Mouse (Mus musculus) heart, embryonic 10.5 days (tissue): ENCODE results near the gene Ankrd11. TPM values are rescaled to one million over a fixed set of nuclear protein-coding genes. Genes with fewer than 3 reads are reported as not detected.
"Not testable (repeated sequence)": the region's sequence is repeated elsewhere in the genome, so short reads cannot be mapped to it uniquely, and the experiment has no call there.

ENCODE experiments used
- DNase-seq: peaks from one replicate; pipeline ENCODE4 v3.0.0-alpha.2; 2017; ENCODE audit warnings: low spot score
- H3K27ac ChIP-seq: fragments of 300-500 bp; sonication (generic); 2 replicates; pipeline ENCODE4 v1.5.1; 2016; ENCODE audit warnings: mild to moderate bottlenecking
- H3K27me3 ChIP-seq: fragments of 300-500 bp; sonication (generic); 2 replicates; pipeline ENCODE4 v1.6.1; 2016; ENCODE audit warnings: mild to moderate bottlenecking; ENCODE audit not compliant: poor library complexity, insufficient read depth, severe bottlenecking
- H3K36me3 ChIP-seq: fragments of 300-500 bp; sonication (generic); 2 replicates; pipeline ENCODE4 v1.6.1; 2016; ENCODE audit warnings: mild to moderate bottlenecking, moderate library complexity
- H3K4me1 ChIP-seq: fragments of 300-500 bp; sonication (generic); 2 replicates; pipeline ENCODE4 v1.6.1; 2016; ENCODE audit warnings: mild to moderate bottlenecking
- H3K4me3 ChIP-seq: fragments of 300-500 bp; sonication (generic); 2 replicates; pipeline ENCODE4 v1.5.1; 2016; ENCODE audit warnings: mild to moderate bottlenecking, moderate library complexity
- H3K9me3 ChIP-seq: fragments of 300-500 bp; sonication (generic); 2 replicates; pipeline ENCODE4 v1.6.1; 2016; ENCODE audit warnings: mild to moderate bottlenecking, moderate library complexity
- WGBS: fragments of 180-500 bp; shearing (Covaris S2); methylation state at CpG from one replicate; pipeline ENCODE4 v1.1.7; 2016; 5-methylcytosine and 5-hydroxymethylcytosine counted together
- polyA plus RNA-seq: library from polyadenylated mRNA; unstranded; fragments of >200 nt; fragmentation: Nextera tagmentation; extraction: Ambion mirVana; gene quantifications from 2 replicates; pipeline ENCODE4 v1.2.1, GENCODE M21; 2016

Ankrd11 gene
- polyA plus RNA-seq, 1 experiment from 2014 or later: 32.9 TPM

DNA sequence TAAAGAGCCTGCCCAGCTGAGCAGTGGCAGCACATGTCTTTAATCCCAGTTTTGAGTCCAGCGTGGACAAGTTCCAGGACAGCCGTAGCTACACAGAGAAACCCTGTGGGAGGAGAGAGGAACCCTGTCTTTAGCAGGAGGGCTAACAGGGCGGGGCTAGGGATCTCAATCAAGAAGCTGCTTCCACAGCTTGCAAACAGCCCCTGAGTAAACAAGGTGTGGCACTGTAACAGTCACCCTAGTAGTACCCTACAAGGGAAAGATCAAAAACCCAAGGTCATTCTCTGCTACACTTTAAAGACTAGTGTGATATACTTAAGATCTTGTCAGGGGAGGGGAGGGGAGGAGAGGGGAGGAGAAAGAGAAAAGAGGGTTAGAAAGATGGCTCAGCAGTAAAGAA is 5.1 kb downstream of the Ankrd11 start:
- WGBS: 60% methylated on average over 3 of the region's 3 CpGs
- H3K9me3 ChIP-seq: no peaks in the 10 kb centered on the region
- peaks cover 45% of the 10 kb centered on the region for H3K4me1 ChIP-seq
- H3K27ac ChIP-seq: peak overlapping the region; percentile 22; the same call in 1 of the 2 replicates
- H3K36me3 ChIP-seq: no peaks in the 10 kb centered on the region
- no peaks in the 10 kb centered on the region for H3K27me3 ChIP-seq
- no peak overlapping the region for H3K4me3 ChIP-seq
- DNase-seq: no peak

DNA sequence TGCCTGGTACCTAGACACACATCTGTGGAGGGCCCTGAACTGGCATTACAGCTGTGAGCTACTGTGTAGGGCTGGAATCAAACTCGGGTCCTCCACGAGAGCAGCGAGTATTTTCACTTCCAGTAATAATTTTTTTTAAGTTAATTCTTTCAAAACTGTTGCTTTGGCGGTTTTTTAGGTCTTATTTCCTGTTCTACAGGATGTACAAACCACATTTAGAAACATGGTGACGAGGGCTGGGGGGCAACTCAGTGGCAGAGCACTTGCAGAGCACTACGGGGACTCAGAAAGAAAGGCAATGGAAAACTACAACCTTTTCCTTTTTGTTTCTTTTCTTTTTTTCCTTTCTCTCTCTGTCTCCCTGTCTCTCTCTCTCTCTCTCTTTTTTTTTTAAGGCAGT is 7.9 kb downstream of the Ankrd11 start:
- Histone ChIP-seq H3K9me3 (no peaks in the 10 kb centered on the region), H3K4me1 (peaks cover 33% of the 10 kb centered on the region), H3K27ac (no peak overlapping the region), H3K27me3 (no peaks in the 10 kb centered on the region), H3K36me3 (no peaks in the 10 kb centered on the region), H3K4me3 (no peak overlapping the region)
- 78% methylated on average over 6 of the region's 6 CpGs for WGBS
- DNase-seq: no peak

DNA sequence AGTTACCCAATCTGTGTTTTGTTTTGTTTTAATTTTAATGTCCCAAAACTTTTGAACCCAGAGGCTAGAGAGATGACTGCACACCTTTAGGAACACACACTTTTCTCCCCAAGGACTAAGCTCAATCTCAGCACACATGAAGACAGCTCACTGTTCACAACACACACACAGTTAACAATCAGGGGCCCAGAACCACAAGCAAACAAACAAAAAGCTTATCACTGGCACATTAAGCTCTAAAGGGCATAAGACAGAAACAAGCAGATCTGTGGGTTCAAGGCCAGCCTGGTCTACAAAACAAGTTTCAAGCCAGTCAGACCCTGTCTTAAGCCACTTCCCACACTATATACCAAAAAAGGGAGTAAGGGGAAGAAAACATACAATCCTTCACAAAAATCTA is 8.6 kb downstream of the Ankrd11 start:
- no peaks in the 10 kb centered on the region for H3K9me3 ChIP-seq
- peaks cover 30% of the 10 kb centered on the region for H3K4me1 ChIP-seq
- H3K4me3 ChIP-seq: no peak overlapping the region
- no peak overlapping the region for H3K27ac ChIP-seq
- no peak for DNase-seq
- no peaks in the 10 kb centered on the region for H3K27me3 ChIP-seq
- H3K36me3 ChIP-seq: no peaks in the 10 kb centered on the region

DNA sequence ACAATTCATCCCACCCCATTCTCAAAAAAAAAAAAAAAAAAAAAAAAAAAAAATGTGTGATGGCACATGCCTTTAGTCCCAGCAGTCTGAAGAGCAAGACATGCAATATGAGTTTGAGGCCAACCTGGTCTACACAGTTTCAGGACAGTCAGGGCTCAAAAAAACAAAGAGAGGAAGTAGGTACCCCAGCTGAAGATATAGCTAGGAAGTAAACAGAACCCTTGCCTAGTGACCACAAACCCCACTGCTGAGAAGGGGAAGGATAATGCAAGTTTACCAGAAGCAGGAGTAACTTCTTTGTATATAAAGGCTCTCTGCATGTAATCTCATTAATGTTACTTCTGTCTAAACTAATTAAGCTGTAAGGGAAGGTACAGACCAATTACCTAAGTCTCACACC is 9.3 kb downstream of the Ankrd11 start:
- Histone ChIP-seq H3K36me3 (0 out of 2 replicates have a peak, but pooled peaks cover 4% of the 10 kb centered on the region), H3K27me3 (no peaks in the 10 kb centered on the region), H3K4me3 (no peak overlapping the region), H3K27ac (no peak overlapping the region), H3K4me1 (peaks cover 28% of the 10 kb centered on the region), H3K9me3 (no peaks in the 10 kb centered on the region)
- DNase-seq: no peak

DNA sequence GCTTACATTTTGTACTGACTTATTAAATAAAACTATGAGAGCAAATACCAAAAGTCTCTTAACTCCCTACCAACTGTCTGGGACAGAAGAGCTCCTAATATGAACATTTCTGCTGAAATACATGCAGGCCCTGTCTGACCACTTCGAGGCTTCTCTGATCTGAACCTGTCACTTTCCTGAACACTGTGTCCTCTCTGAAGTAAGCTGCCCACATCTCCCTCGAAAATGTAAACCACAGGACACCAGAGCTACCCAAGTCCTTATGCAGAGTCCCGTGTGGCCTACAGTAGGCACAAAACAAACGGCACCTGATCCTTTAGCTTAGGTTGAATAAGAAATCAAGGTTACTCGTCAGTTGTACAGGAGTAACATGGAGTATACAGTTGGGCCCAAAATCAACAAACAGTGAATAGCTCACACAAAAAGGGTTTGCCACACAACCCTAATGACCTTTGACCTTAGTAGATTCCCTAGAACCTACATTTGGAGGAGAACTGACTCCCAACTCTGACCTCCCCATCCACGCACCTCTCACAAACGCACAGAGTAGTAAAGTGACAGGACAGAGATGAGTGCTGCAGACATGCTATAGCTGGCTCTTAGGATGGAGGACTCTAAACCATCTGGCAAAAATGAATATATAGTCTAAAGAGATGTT is 10.6 kb downstream of the Ankrd11 start:
- H3K27ac ChIP-seq: no peak overlapping the region
- H3K4me3 ChIP-seq: no peak overlapping the region
- 0 out of 2 replicates have a peak, but pooled peaks cover 4% of the 10 kb centered on the region for H3K36me3 ChIP-seq
- DNase-seq: no peak
- no peaks in the 10 kb centered on the region for H3K9me3 ChIP-seq
- peaks cover 19% of the 10 kb centered on the region for H3K4me1 ChIP-seq
- no peaks in the 10 kb centered on the region for H3K27me3 ChIP-seq
- 88% methylated on average over 7 of the region's 7 CpGs for WGBS

DNA sequence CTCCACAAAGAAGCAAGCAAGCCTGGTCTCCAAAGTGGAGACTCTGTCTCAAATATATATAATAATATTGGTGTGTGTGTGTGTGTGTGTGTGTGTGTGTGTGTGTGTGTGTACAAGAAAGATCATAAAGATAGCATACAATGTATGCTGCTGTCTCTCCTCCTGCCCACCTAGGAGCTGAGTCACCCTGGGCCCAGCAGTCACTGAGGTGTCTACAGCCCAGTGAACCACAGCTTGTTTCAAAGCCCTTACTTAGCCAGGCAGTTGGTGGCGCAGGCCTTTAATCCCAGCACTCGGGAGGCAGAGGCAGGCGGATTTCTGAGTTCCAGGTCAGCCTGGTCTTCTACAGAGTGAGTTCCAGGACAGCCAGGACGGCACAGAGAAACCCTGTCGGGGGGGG is 12.0 kb downstream of the Ankrd11 start:
- not testable (repeated sequence) for H3K27ac ChIP-seq, H3K9me3 ChIP-seq, H3K27me3 ChIP-seq, H3K4me3 ChIP-seq, DNase-seq, H3K36me3 ChIP-seq
- WGBS: 93% methylated on average over 3 of the region's 5 CpGs
- peaks cover 24% of the 10 kb centered on the region for H3K4me1 ChIP-seq

DNA sequence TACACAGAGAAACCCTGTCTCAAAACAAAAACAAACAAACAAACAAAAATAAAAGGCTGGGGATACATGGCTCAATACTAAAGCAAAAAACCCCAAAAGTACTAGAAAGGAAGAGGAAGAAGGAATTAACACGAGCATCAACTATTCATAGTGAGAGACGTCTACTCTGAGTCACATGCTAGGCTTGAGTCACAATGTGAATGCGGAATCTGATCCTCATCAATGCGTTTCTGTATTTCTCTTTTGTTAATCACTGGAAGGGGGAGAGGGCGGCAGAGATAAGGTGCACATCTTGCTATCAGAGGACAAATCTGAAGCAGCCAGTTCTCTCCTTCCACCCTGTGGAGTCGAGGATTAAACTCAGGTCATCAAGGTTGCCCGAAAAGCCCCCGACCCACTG is 14.3 kb downstream of the Ankrd11 start:
- Histone ChIP-seq H3K27me3 (no peaks in the 10 kb centered on the region), H3K4me3 (no peak overlapping the region), H3K36me3 (0 out of 2 replicates have a peak, but pooled peaks cover 4% of the 10 kb centered on the region), H3K27ac (no peak overlapping the region), H3K4me1 (peaks cover 23% of the 10 kb centered on the region), H3K9me3 (no peaks in the 10 kb centered on the region)
- WGBS: 83% methylated on average over 8 of the region's 8 CpGs
- DNase-seq: no peak

DNA sequence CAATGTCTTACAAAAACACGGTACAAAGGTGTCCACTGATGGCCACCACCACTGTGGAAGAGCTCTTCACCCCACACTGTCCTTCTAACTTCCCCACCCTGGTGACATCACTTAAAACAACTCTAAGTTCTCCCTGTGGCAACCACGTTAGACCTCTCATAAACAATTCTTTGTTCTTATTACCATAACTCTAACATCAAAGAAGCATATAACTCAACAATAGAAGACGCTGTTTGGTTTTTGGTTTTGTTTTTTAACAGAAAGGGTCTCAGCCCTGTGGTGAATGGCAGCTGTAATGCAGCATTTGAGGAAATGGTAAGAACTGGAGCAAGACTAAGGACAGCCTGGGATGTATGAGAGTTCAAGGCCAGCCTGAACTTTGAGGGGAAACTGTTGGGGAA is 16.1 kb downstream of the Ankrd11 start:
- no peak for DNase-seq
- 86% methylated on average over 3 of the region's 3 CpGs for WGBS
- Histone ChIP-seq H3K27me3 (no peaks in the 10 kb centered on the region), H3K4me1 (peaks cover 28% of the 10 kb centered on the region), H3K4me3 (no peak overlapping the region), H3K27ac (no peak overlapping the region), H3K36me3 (0 out of 2 replicates have a peak, but pooled peaks cover 4% of the 10 kb centered on the region), H3K9me3 (no peaks in the 10 kb centered on the region)

DNA sequence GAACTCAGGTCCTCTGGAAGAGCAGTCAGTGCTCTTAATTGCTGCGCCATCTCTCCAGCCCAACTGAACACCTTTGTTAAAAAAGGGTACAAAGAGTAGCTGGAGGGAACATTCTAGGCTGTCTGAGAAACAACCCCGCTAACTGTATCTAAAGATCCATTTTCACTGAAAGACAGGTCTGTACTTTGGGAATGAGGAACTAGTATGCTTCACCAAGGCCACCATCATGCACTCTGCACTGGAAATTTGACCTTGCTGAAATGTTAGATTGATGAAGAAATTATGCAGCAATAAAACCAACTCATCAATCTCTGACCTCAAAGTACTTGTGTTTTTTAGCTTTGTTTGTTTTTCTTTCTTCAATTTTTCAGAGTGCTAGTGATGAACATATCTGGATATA is 17.9 kb downstream of the Ankrd11 start:
- no peaks in the 10 kb centered on the region for H3K9me3 ChIP-seq
- peaks cover 37% of the 10 kb centered on the region for H3K4me1 ChIP-seq
- 0 out of 2 replicates have a peak, but pooled peaks cover 4% of the 10 kb centered on the region for H3K36me3 ChIP-seq
- WGBS: 96% methylated on average over 2 of the region's 2 CpGs
- H3K27ac ChIP-seq: no peak overlapping the region
- no peak for DNase-seq
- no peaks in the 10 kb centered on the region for H3K27me3 ChIP-seq
- no peak overlapping the region for H3K4me3 ChIP-seq

DNA sequence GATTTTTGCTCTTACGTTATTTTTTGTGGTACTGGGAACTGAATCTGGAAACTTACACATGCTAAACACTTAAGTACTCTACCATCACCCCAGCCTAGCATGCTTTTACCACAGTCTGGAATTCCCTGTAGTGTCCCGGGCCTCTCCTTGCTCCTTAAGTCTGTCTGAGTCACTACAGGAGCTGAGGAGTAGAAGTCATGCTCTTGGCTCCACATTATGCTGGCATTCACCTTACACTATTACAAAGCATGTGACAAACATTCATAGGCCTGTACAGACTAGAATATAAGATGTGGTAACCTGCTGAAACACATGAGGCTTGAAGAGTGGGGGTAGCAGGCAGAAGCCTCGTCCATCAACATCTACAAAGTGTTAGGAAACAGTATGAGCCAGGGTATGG is 19.4 kb downstream of the Ankrd11 start:
- H3K27me3 ChIP-seq: no peaks in the 10 kb centered on the region
- peaks cover 52% of the 10 kb centered on the region for H3K4me1 ChIP-seq
- 0 out of 2 replicates have a peak, but pooled peaks cover under 1% of the 10 kb centered on the region for H3K36me3 ChIP-seq
- H3K4me3 ChIP-seq: no peak overlapping the region
- no peak for DNase-seq
- H3K27ac ChIP-seq: no peak overlapping the region
- H3K9me3 ChIP-seq: no peaks in the 10 kb centered on the region
- 72% methylated on average over 3 of the region's 3 CpGs for WGBS

DNA sequence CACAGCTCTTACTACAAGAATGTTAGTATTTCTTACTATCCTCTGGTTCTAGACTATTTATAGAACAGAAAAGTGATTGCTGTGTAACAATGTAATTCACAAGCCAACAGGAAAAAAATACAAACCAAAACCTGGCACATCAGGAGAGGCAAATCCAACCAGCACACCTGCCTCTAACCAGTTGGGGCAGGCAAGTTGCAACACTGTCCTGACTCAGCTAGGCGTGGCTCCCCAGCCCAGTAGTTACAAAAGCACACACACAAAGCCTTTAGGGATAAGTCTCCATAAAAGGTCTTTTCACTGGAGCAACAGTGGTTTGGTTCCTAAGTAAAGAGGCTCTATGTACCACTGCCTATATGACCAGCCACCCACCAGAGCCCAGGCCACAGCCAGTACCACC is 20.8 kb downstream of the Ankrd11 start:
- Histone ChIP-seq H3K27ac (0 out of 2 replicates have a peak overlapping the region, but pooled peaks have one; percentile 48), H3K27me3 (no peaks in the 10 kb centered on the region), H3K9me3 (no peaks in the 10 kb centered on the region), H3K36me3 (peaks cover 4% of the 10 kb centered on the region; the same call in 1 of the 2 replicates), H3K4me3 (no peak overlapping the region), H3K4me1 (peaks cover 58% of the 10 kb centered on the region)
- DNase-seq: no peak
- 83% methylated on average over 1 of the region's 1 CpGs for WGBS

DNA sequence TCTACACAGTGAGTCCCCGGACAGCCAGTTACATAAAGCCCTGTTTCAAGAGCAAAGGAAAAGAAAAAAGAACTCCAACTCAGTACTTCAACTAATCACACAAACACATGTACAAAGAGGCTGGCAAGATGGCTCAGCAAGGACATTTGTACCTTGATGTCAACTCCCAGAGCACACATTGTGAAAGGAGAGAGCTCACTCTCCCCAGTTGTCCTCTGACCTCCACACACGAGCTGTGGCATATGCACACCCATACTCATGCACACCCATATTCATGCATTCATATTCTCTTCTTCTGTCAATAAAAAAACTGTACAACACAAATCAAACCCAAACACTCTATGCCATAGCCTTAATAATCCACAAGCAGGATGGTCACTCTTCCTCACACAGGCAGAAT is 21.2 kb downstream of the Ankrd11 start:
- H3K27ac ChIP-seq: no peak overlapping the region
- no peak overlapping the region for H3K4me3 ChIP-seq
- H3K36me3 ChIP-seq: peaks cover 4% of the 10 kb centered on the region; the same call in 1 of the 2 replicates
- 67% methylated on average over 2 of the region's 2 CpGs for WGBS
- H3K4me1 ChIP-seq: peaks cover 58% of the 10 kb centered on the region
- no peak for DNase-seq
- no peaks in the 10 kb centered on the region for H3K9me3 ChIP-seq
- no peaks in the 10 kb centered on the region for H3K27me3 ChIP-seq

DNA sequence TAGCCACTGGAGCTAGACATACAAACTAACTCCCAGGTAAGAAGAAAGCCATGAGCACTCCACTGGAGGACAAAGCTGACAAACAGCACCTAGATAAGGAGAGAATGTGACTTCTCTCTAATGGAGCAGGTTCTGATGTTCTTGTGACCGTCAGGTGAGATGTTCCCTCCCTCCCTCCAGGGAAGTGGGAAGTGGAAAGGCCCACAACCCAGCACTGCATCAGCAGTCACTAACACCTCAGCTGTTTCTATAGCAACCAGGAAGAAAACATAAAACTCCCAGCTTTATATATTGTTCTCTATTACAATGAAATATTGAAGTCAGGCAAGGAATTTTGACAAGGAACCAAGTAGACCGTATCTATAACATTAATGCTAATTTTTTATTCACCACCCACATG is 22.0 kb downstream of the Ankrd11 start:
- Histone ChIP-seq H3K4me1 (peaks cover 56% of the 10 kb centered on the region), H3K27me3 (no peaks in the 10 kb centered on the region), H3K9me3 (no peaks in the 10 kb centered on the region), H3K4me3 (no peak overlapping the region), H3K27ac (no peak overlapping the region), H3K36me3 (peaks cover 4% of the 10 kb centered on the region; the same call in 1 of the 2 replicates)
- 71% methylated on average over 2 of the region's 2 CpGs for WGBS
- no peak for DNase-seq
